Mouse (Mus musculus): Measurements from ENCODE around the gene Wdr49. TPM values are rescaled to one million over a fixed set of nuclear protein-coding genes. Genes with fewer than 3 reads are reported as not detected.

Gene Wdr49
- total RNA-seq, 1 experiment: not detected

DNA sequence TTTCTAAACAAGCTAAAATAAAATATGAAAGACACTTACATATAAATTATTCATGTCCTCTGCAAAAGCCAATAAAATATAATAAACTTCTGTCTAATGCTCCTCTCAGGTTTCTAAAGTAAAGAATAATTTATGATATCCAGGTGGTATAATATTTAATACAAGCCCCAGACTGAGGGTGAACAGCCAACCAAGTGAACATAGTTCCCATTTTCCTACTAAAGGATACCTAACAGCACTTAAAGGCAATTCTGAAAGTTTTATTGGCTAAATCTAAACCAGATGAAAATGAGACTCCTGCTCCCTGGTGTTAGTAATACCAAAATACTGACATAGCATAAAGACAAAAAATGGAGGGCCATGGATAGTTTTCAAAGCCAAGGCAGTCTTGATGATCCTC is 144.8 kb downstream of the Wdr49 start:
- in situ Hi-C loops (cut with MboI; ENCODE audit: low sequenced_read_pairs in 2 of 2, unreplicated experiment in 2 of 2): no loop called here

DNA sequence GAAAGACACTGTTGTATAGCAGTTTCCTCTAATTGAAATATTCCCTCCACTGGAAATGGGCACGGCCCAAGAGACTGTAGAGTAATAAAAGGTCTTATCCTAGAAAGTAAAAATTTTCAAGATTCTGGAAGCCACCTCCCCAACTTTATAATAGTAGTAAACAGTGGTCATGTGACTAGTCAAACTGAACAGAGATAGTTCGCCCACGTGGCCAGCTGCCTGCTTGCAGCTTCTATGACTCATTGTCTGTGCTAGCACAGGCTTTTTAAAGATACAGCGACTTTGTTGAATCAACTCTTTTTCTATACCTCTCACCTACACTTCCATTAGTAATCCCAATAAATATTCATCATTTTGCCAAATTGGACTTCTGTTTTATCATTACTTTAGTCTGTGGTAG is 161.0 kb downstream of the Wdr49 start:
- no peak for TF ChIP-seq CHD2 (IDR thresholded peaks at IDR 0.05; ENCODE audit: low read depth, low read length)
- no peak for TF ChIP-seq HCFC1 (IDR thresholded peaks at IDR 0.05; ENCODE audit: borderline replicate concordance, insufficient read depth, low read length)
- no peaks in the 10 kb centered on the region for H3K4me1 ChIP-seq (ENCODE audit: control insufficient read depth in 2 of 2, insufficient read depth in 2 of 2, low read length in 2 of 2, poor library complexity in 1 of 2)
- in situ Hi-C loops (cut with MboI; ENCODE audit: low sequenced_read_pairs in 2 of 2, unreplicated experiment in 2 of 2): no loop called here
- H3K9me3 ChIP-seq (ENCODE audit: control insufficient read depth, insufficient read depth, low read depth, low read length): no peaks in the 10 kb centered on the region
- no peak overlapping the region for H3K9ac ChIP-seq (ENCODE audit: insufficient read depth, low read depth, low read length, poor library complexity, severe bottlenecking)
- no peak overlapping the region for H3K27ac ChIP-seq (ENCODE audit: insufficient read depth, low read depth, low read length, poor library complexity, severe bottlenecking)
- H3K36me3 ChIP-seq (ENCODE audit: control insufficient read depth, insufficient read depth, low read length, poor library complexity, severe bottlenecking): no peaks in the 10 kb centered on the region
- no peak overlapping the region for H3K4me3 ChIP-seq (ENCODE audit: insufficient read depth in 1 of 2, low read depth in 1 of 2, low read length in 2 of 2, poor library complexity in 1 of 2, severe bottlenecking in 1 of 2)
- DNase-seq (ENCODE audit: low read depth, low spot score): no peak

More for the DNA sequence above, 144.8 kb downstream of the Wdr49 start:
- DNase-seq (ENCODE audit: low read depth, low spot score): no peak
- H3K27ac ChIP-seq (ENCODE audit: insufficient read depth, low read depth, low read length, poor library complexity, severe bottlenecking): no peak overlapping the region
- no peak overlapping the region for H3K9ac ChIP-seq (ENCODE audit: insufficient read depth, low read depth, low read length, poor library complexity, severe bottlenecking)
- H3K4me1 ChIP-seq (ENCODE audit: control insufficient read depth in 2 of 2, insufficient read depth in 2 of 2, low read length in 2 of 2, poor library complexity in 1 of 2): no peaks in the 10 kb centered on the region
- no peak overlapping the region for H3K4me3 ChIP-seq (ENCODE audit: insufficient read depth in 1 of 2, low read depth in 1 of 2, low read length in 2 of 2, poor library complexity in 1 of 2, severe bottlenecking in 1 of 2)
- H3K36me3 ChIP-seq (ENCODE audit: control insufficient read depth, insufficient read depth, low read length, poor library complexity, severe bottlenecking): no peaks in the 10 kb centered on the region
- TF ChIP-seq ZNF384 (IDR thresholded peaks at IDR 0.05; ENCODE audit: low read depth, low read length) (no peak), ZC3H11A (IDR thresholded peaks at IDR 0.05; ENCODE audit: borderline replicate concordance, low read depth, low read length) (no peak), HCFC1 (IDR thresholded peaks at IDR 0.05; ENCODE audit: borderline replicate concordance, insufficient read depth, low read length) (no peak), CHD2 (IDR thresholded peaks at IDR 0.05; ENCODE audit: low read depth, low read length) (no peak), MAFK (IDR thresholded peaks at IDR 0.05; ENCODE audit: insufficient read depth, low read depth, low read length) (no peak)
- no peaks in the 10 kb centered on the region for H3K9me3 ChIP-seq (ENCODE audit: control insufficient read depth, insufficient read depth, low read depth, low read length)

DNA sequence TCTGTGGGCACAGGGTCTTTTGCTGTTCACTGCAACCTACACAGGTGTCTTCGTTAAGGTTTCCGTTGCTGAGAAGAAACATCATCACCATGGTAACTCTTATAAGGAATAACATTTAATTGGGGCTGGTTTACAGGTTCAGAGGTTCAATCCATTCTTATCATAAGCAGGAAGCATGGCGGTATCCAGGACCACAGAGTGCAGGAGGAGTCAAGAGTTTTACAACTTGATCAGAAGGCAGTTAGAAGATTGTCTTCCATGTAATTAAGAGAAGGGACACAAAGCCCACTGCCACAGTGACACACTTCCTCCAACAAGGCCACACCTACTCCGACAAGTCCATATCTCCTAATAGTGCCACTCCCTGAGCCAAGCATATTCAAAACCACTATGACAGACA is 173.1 kb downstream of the Wdr49 start:
- Histone ChIP-seq H3K4me3 (ENCODE audit: insufficient read depth in 1 of 2, low read depth in 1 of 2, low read length in 2 of 2, poor library complexity in 1 of 2, severe bottlenecking in 1 of 2) (no peak overlapping the region), H3K27ac (ENCODE audit: insufficient read depth, low read depth, low read length, poor library complexity, severe bottlenecking) (no peak overlapping the region), H3K4me1 (ENCODE audit: control insufficient read depth in 2 of 2, insufficient read depth in 2 of 2, low read length in 2 of 2, poor library complexity in 1 of 2) (no peaks in the 10 kb centered on the region), H3K36me3 (ENCODE audit: control insufficient read depth, insufficient read depth, low read length, poor library complexity, severe bottlenecking) (no peaks in the 10 kb centered on the region), H3K9ac (ENCODE audit: insufficient read depth, low read depth, low read length, poor library complexity, severe bottlenecking) (no peak overlapping the region), H3K9me3 (ENCODE audit: control insufficient read depth, insufficient read depth, low read depth, low read length) (no peaks in the 10 kb centered on the region)
- no peak for DNase-seq (ENCODE audit: low read depth, low spot score)
- TF ChIP-seq MAFK (IDR thresholded peaks at IDR 0.05; ENCODE audit: insufficient read depth, low read depth, low read length): no peak
- no peak for TF ChIP-seq CHD2 (IDR thresholded peaks at IDR 0.05; ENCODE audit: low read depth, low read length)
- TF ChIP-seq ZNF384 (IDR thresholded peaks at IDR 0.05; ENCODE audit: low read depth, low read length): no peak
- TF ChIP-seq ZC3H11A (IDR thresholded peaks at IDR 0.05; ENCODE audit: borderline replicate concordance, low read depth, low read length): no peak
- TF ChIP-seq HCFC1 (IDR thresholded peaks at IDR 0.05; ENCODE audit: borderline replicate concordance, insufficient read depth, low read length): no peak
- in situ Hi-C loops (cut with MboI; ENCODE audit: low sequenced_read_pairs in 2 of 2, unreplicated experiment in 2 of 2): no loop called here

DNA sequence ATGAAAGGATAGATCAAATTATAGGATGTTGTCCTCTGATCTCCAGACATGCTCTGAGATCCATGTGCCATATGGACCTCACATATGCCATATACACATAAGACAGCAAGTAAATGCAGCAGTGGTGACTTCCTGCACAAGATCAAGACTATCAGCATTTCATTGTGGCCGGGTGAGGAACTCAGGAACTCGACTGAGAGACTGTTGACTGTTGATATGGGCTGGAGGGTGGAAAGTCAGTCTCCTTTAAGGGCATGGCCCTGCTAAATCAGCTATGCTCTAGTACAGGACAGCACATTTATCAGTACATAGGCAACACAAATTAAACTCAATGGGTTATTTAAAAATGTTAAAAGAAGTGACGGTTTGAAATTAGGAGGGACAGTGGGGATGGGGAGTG is 173.7 kb downstream of the Wdr49 start:
- Histone ChIP-seq H3K9ac (ENCODE audit: insufficient read depth, low read depth, low read length, poor library complexity, severe bottlenecking) (no peak overlapping the region), H3K9me3 (ENCODE audit: control insufficient read depth, insufficient read depth, low read depth, low read length) (no peaks in the 10 kb centered on the region), H3K36me3 (ENCODE audit: control insufficient read depth, insufficient read depth, low read length, poor library complexity, severe bottlenecking) (no peaks in the 10 kb centered on the region), H3K4me1 (ENCODE audit: control insufficient read depth in 2 of 2, insufficient read depth in 2 of 2, low read length in 2 of 2, poor library complexity in 1 of 2) (no peaks in the 10 kb centered on the region), H3K4me3 (ENCODE audit: insufficient read depth in 1 of 2, low read depth in 1 of 2, low read length in 2 of 2, poor library complexity in 1 of 2, severe bottlenecking in 1 of 2) (no peak overlapping the region), H3K27ac (ENCODE audit: insufficient read depth, low read depth, low read length, poor library complexity, severe bottlenecking) (no peak overlapping the region)
- TF ChIP-seq ZC3H11A (IDR thresholded peaks at IDR 0.05; ENCODE audit: borderline replicate concordance, low read depth, low read length): no peak
- TF ChIP-seq HCFC1 (IDR thresholded peaks at IDR 0.05; ENCODE audit: borderline replicate concordance, insufficient read depth, low read length): no peak
- TF ChIP-seq CHD2 (IDR thresholded peaks at IDR 0.05; ENCODE audit: low read depth, low read length): no peak
- no peak for TF ChIP-seq ZNF384 (IDR thresholded peaks at IDR 0.05; ENCODE audit: low read depth, low read length)
- in situ Hi-C loops (cut with MboI; ENCODE audit: low sequenced_read_pairs in 2 of 2, unreplicated experiment in 2 of 2): no loop called here
- DNase-seq (ENCODE audit: low read depth, low spot score): no peak

DNA sequence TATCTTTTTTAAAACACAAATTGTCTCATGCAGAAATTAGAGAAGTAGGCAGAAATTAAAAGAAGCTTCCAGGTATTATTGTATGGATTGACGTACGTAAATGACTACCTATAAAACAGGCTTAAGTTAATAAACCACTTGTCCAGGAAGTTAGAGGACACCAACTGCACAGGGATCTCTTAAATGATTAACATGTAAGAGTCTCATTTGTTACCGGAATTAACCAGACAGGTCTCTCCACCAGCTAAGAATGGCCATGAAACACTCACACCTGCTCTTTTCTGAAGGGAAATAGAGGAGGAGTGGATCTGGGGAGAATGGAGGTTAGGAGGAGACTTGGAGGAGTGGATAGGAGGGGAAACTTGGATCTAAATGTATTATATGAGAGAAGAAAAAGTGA is 176.4 kb downstream of the Wdr49 start:
- TF ChIP-seq HCFC1 (IDR thresholded peaks at IDR 0.05; ENCODE audit: borderline replicate concordance, insufficient read depth, low read length): no peak
- TF ChIP-seq ZC3H11A (IDR thresholded peaks at IDR 0.05; ENCODE audit: borderline replicate concordance, low read depth, low read length): no peak
- TF ChIP-seq ZNF384 (IDR thresholded peaks at IDR 0.05; ENCODE audit: low read depth, low read length): no peak
- TF ChIP-seq CHD2 (IDR thresholded peaks at IDR 0.05; ENCODE audit: low read depth, low read length): no peak
- no peak for TF ChIP-seq MAFK (IDR thresholded peaks at IDR 0.05; ENCODE audit: insufficient read depth, low read depth, low read length)
- Histone ChIP-seq H3K36me3 (ENCODE audit: control insufficient read depth, insufficient read depth, low read length, poor library complexity, severe bottlenecking) (no peaks in the 10 kb centered on the region), H3K4me3 (ENCODE audit: insufficient read depth in 1 of 2, low read depth in 1 of 2, low read length in 2 of 2, poor library complexity in 1 of 2, severe bottlenecking in 1 of 2) (no peak overlapping the region), H3K9ac (ENCODE audit: insufficient read depth, low read depth, low read length, poor library complexity, severe bottlenecking) (no peak overlapping the region), H3K9me3 (ENCODE audit: control insufficient read depth, insufficient read depth, low read depth, low read length) (no peaks in the 10 kb centered on the region), H3K27ac (ENCODE audit: insufficient read depth, low read depth, low read length, poor library complexity, severe bottlenecking) (no peak overlapping the region), H3K4me1 (ENCODE audit: control insufficient read depth in 2 of 2, insufficient read depth in 2 of 2, low read length in 2 of 2, poor library complexity in 1 of 2) (no peaks in the 10 kb centered on the region)
- in situ Hi-C loops (cut with MboI; ENCODE audit: low sequenced_read_pairs in 2 of 2, unreplicated experiment in 2 of 2): no loop called here
- no peak for DNase-seq (ENCODE audit: low read depth, low spot score)
